Mouse (Mus musculus): ENCODE data around the gene Hps3.
"Not testable (repeated sequence)": the region's sequence is repeated elsewhere in the genome, so short reads cannot be mapped to it uniquely, and the experiment has no call there.

Hps3 gene

DNA sequence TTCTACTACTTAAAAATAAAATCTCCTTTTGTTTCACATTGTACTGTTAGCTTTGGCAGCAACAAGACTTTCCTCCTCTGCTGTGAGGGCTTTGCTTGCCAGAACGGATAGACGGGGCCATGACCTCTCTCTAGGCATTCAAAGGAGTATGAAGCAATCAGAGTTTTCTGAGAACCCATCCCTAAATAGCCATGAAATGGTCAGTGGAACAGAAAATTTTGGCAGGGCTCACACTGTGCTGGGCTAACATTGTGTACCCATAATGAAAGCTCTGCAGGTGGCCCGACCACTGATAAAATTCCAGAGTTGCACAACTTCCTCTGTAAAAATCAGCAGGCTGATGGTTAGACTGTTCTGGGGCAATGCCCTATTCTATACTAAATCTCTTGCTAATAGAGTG is 81.2 kb downstream of the Hps3 start:
- ATAC-seq (ENCODE audit: insufficient number of reproducible peaks, low FRiP score, low TSS enrichment), result no peak

DNA sequence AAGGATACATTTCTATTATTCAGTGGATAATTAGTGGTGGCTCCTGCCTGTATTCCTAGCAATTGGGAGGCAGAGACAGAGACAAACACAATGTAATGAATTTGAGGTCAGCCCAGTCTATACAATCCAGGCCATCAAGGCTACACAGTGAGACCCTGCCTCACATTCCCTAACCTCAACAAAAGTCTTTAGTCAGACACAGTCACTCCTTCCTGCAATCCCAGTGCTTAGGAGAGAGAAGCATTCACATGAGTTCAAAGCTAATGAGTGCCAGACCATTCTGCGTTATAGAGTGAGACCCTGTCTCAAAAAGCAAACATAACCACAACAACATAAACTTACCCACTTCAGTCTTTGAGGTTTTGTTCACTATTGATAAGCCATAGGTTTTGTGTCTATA is 81.7 kb downstream of the Hps3 start:
- no peak for ATAC-seq (ENCODE audit: insufficient number of reproducible peaks, low FRiP score, low TSS enrichment)

DNA sequence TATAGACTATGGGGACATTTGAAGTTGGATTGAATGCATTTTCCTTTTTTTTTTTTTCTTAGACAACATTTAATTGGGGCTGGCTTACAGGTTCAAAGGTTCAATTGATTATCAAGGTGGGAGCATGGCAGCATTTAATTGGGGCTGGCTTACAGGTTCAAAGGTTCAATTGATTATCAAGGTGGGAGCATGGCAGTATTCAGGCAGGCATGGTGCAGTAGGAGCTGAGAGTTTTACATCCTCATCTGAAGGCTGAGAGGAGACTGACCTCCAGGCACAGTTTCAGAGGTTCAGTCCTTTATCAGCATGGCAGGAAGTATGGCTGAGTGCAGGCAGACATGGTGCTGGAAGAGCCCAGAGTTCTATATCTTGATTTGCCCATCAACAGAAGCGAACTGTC is 85.7 kb downstream of the Hps3 start:
- ATAC-seq (ENCODE audit: insufficient number of reproducible peaks, low FRiP score, low TSS enrichment), result not testable (repeated sequence)

DNA sequence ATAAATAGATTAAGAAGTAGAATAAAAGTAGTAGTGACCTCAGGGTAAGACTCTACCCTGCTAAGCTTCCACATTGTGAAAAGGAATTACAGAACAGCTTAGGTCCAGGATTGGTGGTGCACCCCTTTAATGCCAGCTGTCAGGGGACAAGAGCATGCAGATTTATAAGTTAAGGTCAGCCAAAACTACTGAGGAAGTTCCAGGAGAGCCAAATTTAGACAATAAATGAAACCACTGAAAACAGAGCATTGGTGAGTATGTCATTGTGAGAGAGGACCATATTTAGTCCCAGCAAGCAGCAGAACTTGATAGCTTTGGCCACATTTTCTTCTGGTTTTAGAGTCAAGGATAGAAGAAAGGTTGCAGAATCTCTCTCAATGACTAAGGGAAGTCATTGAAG is 86.6 kb downstream of the Hps3 start:
- ATAC-seq (ENCODE audit: insufficient number of reproducible peaks, low FRiP score, low TSS enrichment), result no peak
